Mouse (Mus musculus) heart, embryonic 14.5 days (tissue): Measurements from ENCODE around the gene Rangap1. TPM values are rescaled to one million over a fixed set of nuclear protein-coding genes. Genes with fewer than 3 reads are reported as not detected.

Source experiments
- ATAC-seq: fragments of 200-750 bp; cut with Nextera tagmentation; 2 replicates; pipeline ENCODE4 v1.8.0; 2017; ENCODE audit warnings: low read depth, moderate TSS enrichment; ENCODE audit not compliant: insufficient number of reproducible peaks, insufficient read depth, low FRiP score
- H3K27ac ChIP-seq, 2 experiments: fragments of 200-500 bp in 1 of 2; fragments of 300-500 bp in 1 of 2; sonication (generic) in 1 of 2; replicated peaks in 1 of 2; 2 replicates each; pipeline ENCODE4 v1.5.1; 2012 to 2014; ENCODE audit warnings: low read depth in 2 of 2, low read length in 2 of 2, control low read depth in 1 of 2, mild to moderate bottlenecking in 1 of 2, mixed read lengths in 1 of 2; ENCODE audit not compliant: control insufficient read depth in 1 of 2, insufficient read depth in 1 of 2
- H3K27me3 ChIP-seq: fragments of 300-500 bp; sonication (generic); 2 replicates; pipeline ENCODE4 v1.6.1; 2014; ENCODE audit warnings: mild to moderate bottlenecking, low read length, control low read depth; ENCODE audit not compliant: control insufficient read depth, insufficient read depth
- H3K36me3 ChIP-seq: fragments of 300-500 bp; sonication (generic); 2 replicates; pipeline ENCODE4 v1.6.1; 2014; ENCODE audit warnings: mild to moderate bottlenecking, control low read depth, low read length, mixed read lengths; ENCODE audit not compliant: control insufficient read depth, insufficient read depth
- H3K4me1 ChIP-seq, 2 experiments: fragments of 200-500 bp in 1 of 2; fragments of 300-500 bp in 1 of 2; sonication (generic) in 1 of 2; 2 replicates each; pipeline ENCODE4 v1.6.1; 2012 to 2014; ENCODE audit warnings: low read length in 2 of 2, control low read depth in 1 of 2, mixed read lengths in 1 of 2; ENCODE audit not compliant: control insufficient read depth in 2 of 2, insufficient read depth in 2 of 2
- H3K4me2 ChIP-seq: fragments of 300-500 bp; sonication (generic); 2 replicates; pipeline ENCODE4 v1.6.1; 2014; ENCODE audit warnings: mild to moderate bottlenecking, low read length
- H3K4me3 ChIP-seq, 2 experiments: fragments of 200-500 bp in 1 of 2; fragments of 300-500 bp in 1 of 2; sonication (generic) in 1 of 2; 2 replicates each; pipeline ENCODE4 v1.5.1; 2012 to 2014; ENCODE audit warnings: low read length in 2 of 2, mild to moderate bottlenecking in 2 of 2, control low read depth in 1 of 2, low read depth in 1 of 2, moderate library complexity in 1 of 2; ENCODE audit not compliant: control insufficient read depth in 1 of 2, insufficient read depth in 1 of 2
- H3K9ac ChIP-seq: fragments of 300-500 bp; sonication (generic); 2 replicates; pipeline ENCODE4 v1.6.1; 2014; ENCODE audit warnings: mild to moderate bottlenecking, low read length
- H3K9me3 ChIP-seq: fragments of 300-500 bp; sonication (generic); 2 replicates; pipeline ENCODE4 v1.6.1; 2016; ENCODE audit warnings: low read length, control low read depth; ENCODE audit not compliant: control insufficient read depth
- WGBS: fragments of 180-500 bp; shearing (Covaris S2); extraction: QIAGEN DNeasy Blood & Tissue Kit; methylation state at CpG from one replicate; pipeline ENCODE4 v1.1.7; 2014; 5-methylcytosine and 5-hydroxymethylcytosine counted together
- polyA plus RNA-seq: library from polyadenylated mRNA; unstranded; fragments of >200 nt; fragmentation: Nextera tagmentation; extraction: Ambion mirVana; gene quantifications from 2 replicates; pipeline ENCODE4 v1.2.1, GENCODE M21; 2014

The Rangap1 gene
- polyA plus RNA-seq, 1 experiment from 2014 or later: 75.3 TPM

GRCm38 (mm10) chr15:81663697-81664561 lies 81.4 kb downstream of the Rangap1 start, which contains the start of gene L3mbtl2:
Gene L3mbtl2 (plus strand): TSS chr15:81663889.
- no peaks in the 10 kb centered on the region for H3K9me3 ChIP-seq
- no peaks in the 10 kb centered on the region for H3K27me3 ChIP-seq
- peak within 1 kb of the TSS; percentile 93 for H3K4me2 ChIP-seq
- peak within 1 kb of the TSS; percentile 85 for H3K9ac ChIP-seq
- H3K36me3 ChIP-seq: peaks cover 20% of the 10 kb centered on the region
- peaks cover 0 to 5% of the 10 kb centered on the region in 2 experiments; a peak in 2 of 4 replicates for H3K4me1 ChIP-seq
- peak within 1 kb of the TSS in 1 of 2 experiments; percentile 39; a peak in 1 of 4 replicates for H3K27ac ChIP-seq
- H3K4me3 ChIP-seq: peak within 1 kb of the TSS; percentile 89 to 91
- ATAC-seq: peak; percentile 93
- under 1% methylated on average over 55 of the region's 55 CpGs for WGBS

- H3K4me3 ChIP-seq: peak overlapping the region; percentile 32 to 91
- 53% methylated on average over 10 of the region's 10 CpGs for WGBS
- no peak for ATAC-seq
Observed at GRCm38 (mm10) chr15:81663281-81663680, 82.0 kb downstream of the Rangap1 start.

GRCm38 (mm10) chr15:81661701-81662100 lies 83.6 kb downstream of the Rangap1 start:
- H3K9ac ChIP-seq: no peak overlapping the region
- peaks cover 0 to 5% of the 10 kb centered on the region in 2 experiments; a peak in 2 of 4 replicates for H3K4me1 ChIP-seq
- 87% methylated on average over 2 of the region's 2 CpGs for WGBS
- no peak overlapping the region for H3K4me3 ChIP-seq
- no peaks in the 10 kb centered on the region for H3K9me3 ChIP-seq
- H3K27ac ChIP-seq: no peak overlapping the region
- H3K36me3 ChIP-seq: no peaks in the 10 kb centered on the region
- H3K27me3 ChIP-seq: no peaks in the 10 kb centered on the region
- no peak for ATAC-seq
- H3K4me2 ChIP-seq: no peak overlapping the region

More at GRCm38 (mm10) chr15:81663281-81663680, 82.0 kb downstream of the Rangap1 start:
- Histone ChIP-seq H3K9ac (no peak overlapping the region), H3K4me1 (peaks cover 0 to 5% of the 10 kb centered on the region in 2 experiments; a peak in 2 of 4 replicates), H3K36me3 (peaks cover 13% of the 10 kb centered on the region), H3K4me2 (peak overlapping the region; percentile 93), H3K9me3 (no peaks in the 10 kb centered on the region), H3K27ac (no peak overlapping the region), H3K27me3 (no peaks in the 10 kb centered on the region)

Other genes with a start within 250 kb of the Rangap1 start
- gene Ep300, start 160.2 kb downstream of the Rangap1 start, polyA plus RNA-seq: 15.0 and 15.2 TPM in 2 replicates
- gene L3mbtl2, start 81.6 kb downstream of the Rangap1 start, polyA plus RNA-seq: 14.0 and 15.0 TPM in 2 replicates
- gene Chadl, start 48.2 kb downstream of the Rangap1 start, polyA plus RNA-seq: 1.1 and 1.3 TPM in 2 replicates
- 23.1 and 26.6 TPM in 2 replicates for gene Zc3h7b, start 473 bp downstream of the Rangap1 start, polyA plus RNA-seq
- gene Tef, start 56.9 kb upstream of the Rangap1 start, polyA plus RNA-seq: 23.4 and 25.8 TPM in 2 replicates
- 10.3 and 12.4 TPM in 2 replicates for gene Tob2, start 113.3 kb upstream of the Rangap1 start, polyA plus RNA-seq
- gene Phf5a, start 126.4 kb upstream of the Rangap1 start, polyA plus RNA-seq: 103 and 106 TPM in 2 replicates
- 571 and 598 TPM in 2 replicates for gene Aco2, start 126.8 kb upstream of the Rangap1 start, polyA plus RNA-seq
- 154 and 156 TPM in 2 replicates for gene Polr3h, start 180.7 kb upstream of the Rangap1 start, polyA plus RNA-seq
- gene Csdc2, start 191.2 kb upstream of the Rangap1 start, polyA plus RNA-seq: 5.5 and 6.7 TPM in 2 replicates
- gene Pmm1, start 215.4 kb upstream of the Rangap1 start, polyA plus RNA-seq: 18.3 and 19.7 TPM in 2 replicates
- not detected in 2 replicates for gene 1700029P11Rik, start 235.0 kb upstream of the Rangap1 start, polyA plus RNA-seq
- 57.7 and 64.1 TPM in 2 replicates for gene Xrcc6, start 242.3 kb upstream of the Rangap1 start, polyA plus RNA-seq